Mouse (Mus musculus) intestine, embryonic 15.5 days (tissue): Measurements from ENCODE around the gene Zpbp2. TPM values are rescaled to one million over a fixed set of nuclear protein-coding genes. Genes with fewer than 3 reads are reported as not detected.

Experiments used
- ATAC-seq: fragments of 200-750 bp; cut with Nextera tagmentation; 2 replicates; pipeline ENCODE4 v1.8.0; 2017; ENCODE audit warnings: moderate TSS enrichment, moderate library complexity
- H3K27ac ChIP-seq: fragments of 300-500 bp; sonication (generic); 2 replicates; pipeline ENCODE4 v1.5.1; 2015; ENCODE audit warnings: mild to moderate bottlenecking, inconsistent platforms
- H3K27me3 ChIP-seq: fragments of 300-500 bp; sonication (generic); replicated peaks from 2 replicates; pipeline ENCODE4 v1.6.1; 2015; ENCODE audit warnings: inconsistent platforms
- H3K36me3 ChIP-seq: fragments of 300-500 bp; sonication (generic); 2 replicates; pipeline ENCODE4 v1.6.1; 2015; ENCODE audit warnings: inconsistent platforms
- H3K4me1 ChIP-seq: fragments of 300-500 bp; sonication (generic); replicated peaks from 2 replicates; pipeline ENCODE4 v1.6.1; 2015; ENCODE audit warnings: inconsistent platforms
- H3K4me2 ChIP-seq: fragments of 300-500 bp; sonication (generic); replicated peaks from 2 replicates; pipeline ENCODE4 v1.6.1; 2015; ENCODE audit warnings: mild to moderate bottlenecking, inconsistent platforms
- H3K4me3 ChIP-seq: fragments of 300-500 bp; sonication (generic); replicated peaks from 2 replicates; pipeline ENCODE4 v1.5.1; 2015; ENCODE audit warnings: inconsistent platforms
- H3K9ac ChIP-seq: fragments of 300-500 bp; sonication (generic); 2 replicates; pipeline ENCODE4 v1.6.1; 2015; ENCODE audit warnings: inconsistent platforms
- H3K9me3 ChIP-seq: fragments of 300-500 bp; sonication (generic); 2 replicates; pipeline ENCODE4 v1.6.1; 2016; ENCODE audit warnings: inconsistent platforms
- WGBS: fragments of 180-500 bp; shearing (Covaris S2); methylation state at CpG from one replicate; pipeline ENCODE4 v1.1.7; 2015; 5-methylcytosine and 5-hydroxymethylcytosine counted together
- polyA plus RNA-seq: library from polyadenylated mRNA; unstranded; fragments of >200 nt; fragmentation: Nextera tagmentation; extraction: Ambion mirVana; gene quantifications from 2 replicates; pipeline ENCODE4 v1.2.1, GENCODE M21; 2015

Zpbp2 gene
- 0.53 and 0.60 TPM in 2 replicates for polyA plus RNA-seq

- Histone ChIP-seq H3K4me3 (peak within 1 kb of the TSS; percentile 87), H3K9me3 (no peaks in the 10 kb centered on the region), H3K4me2 (peak within 1 kb of the TSS; percentile 87), H3K36me3 (no peaks in the 10 kb centered on the region), H3K4me1 (peaks cover 5% of the 10 kb centered on the region), H3K27ac (peak within 1 kb of the TSS; percentile 70), H3K9ac (peak within 1 kb of the TSS; percentile 66), H3K27me3 (peaks cover 24% of the 10 kb centered on the region)
- WGBS, result under 1% methylated on average over 51 of the region's 51 CpGs
- peak; percentile 99 for ATAC-seq
Measured at GRCm38 (mm10) chr11:98550975-98551828, at the start of gene Zpbp2. Zpbp2 (plus strand) TSS chr11:98551097.

GRCm38 (mm10) chr11:98504926-98505325, 46.0 kb upstream of the Zpbp2 start:
- Histone ChIP-seq H3K9me3 (no peaks in the 10 kb centered on the region), H3K36me3 (no peaks in the 10 kb centered on the region), H3K4me3 (no peak overlapping the region), H3K4me1 (no peaks in the 10 kb centered on the region), H3K27ac (no peak overlapping the region), H3K9ac (no peak overlapping the region), H3K27me3 (no peaks in the 10 kb centered on the region), H3K4me2 (no peak overlapping the region)
- WGBS, result 48% methylated on average over 3 of the region's 3 CpGs
- ATAC-seq, result no peak

DNA sequence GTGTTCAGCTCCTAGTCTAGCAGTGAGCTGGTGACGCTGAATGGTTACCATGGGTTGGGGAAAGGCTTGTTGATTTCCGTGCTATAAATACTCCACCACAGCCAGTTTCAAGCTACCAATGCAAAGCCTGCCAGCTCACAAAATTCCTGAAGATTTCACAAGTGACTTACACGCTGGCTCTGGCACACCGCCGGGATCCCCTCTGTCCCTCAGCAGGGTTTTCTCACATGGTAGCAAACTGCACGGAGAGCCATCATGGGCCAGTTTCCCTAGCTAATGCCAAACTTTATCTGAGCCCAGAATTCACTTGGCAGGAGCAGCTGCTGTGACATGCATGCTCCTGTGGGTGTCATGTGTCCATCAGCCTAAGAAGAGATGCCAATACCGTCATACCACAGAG, 41.5 kb upstream of the Zpbp2 start:
- ATAC-seq, result no peak

DNA sequence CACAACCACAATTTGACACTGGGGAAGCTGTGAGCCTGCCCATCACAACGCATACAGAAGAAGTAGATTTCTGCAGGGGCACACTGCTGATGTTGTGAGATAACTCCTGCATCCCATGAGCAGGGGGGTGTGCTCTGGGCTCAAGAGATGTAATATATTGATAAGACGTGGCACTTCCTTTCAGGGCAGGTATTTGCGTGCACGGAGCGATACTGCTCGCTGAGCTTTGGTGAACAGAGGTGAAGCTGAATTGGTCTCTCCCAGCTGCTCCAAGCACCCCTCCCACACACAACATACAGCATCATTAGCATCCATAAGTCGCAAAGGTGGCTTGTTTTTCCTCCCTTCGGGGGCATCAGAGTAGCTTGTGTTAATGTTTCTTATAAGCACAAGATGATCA, 40.8 kb upstream of the Zpbp2 start:
- Histone ChIP-seq H3K4me1 (no peaks in the 10 kb centered on the region), H3K4me2 (no peak overlapping the region), H3K27me3 (no peaks in the 10 kb centered on the region), H3K9ac (no peak overlapping the region), H3K4me3 (no peak overlapping the region), H3K27ac (no peak overlapping the region), H3K9me3 (no peaks in the 10 kb centered on the region), H3K36me3 (no peaks in the 10 kb centered on the region)
- no peak for ATAC-seq
- WGBS, result 76% methylated on average over 8 of the region's 8 CpGs

More for the DNA sequence above, 41.5 kb upstream of the Zpbp2 start:
- Histone ChIP-seq H3K9me3 (no peaks in the 10 kb centered on the region), H3K27me3 (no peaks in the 10 kb centered on the region), H3K9ac (no peak overlapping the region), H3K27ac (no peak overlapping the region), H3K4me2 (no peak overlapping the region), H3K4me3 (no peak overlapping the region), H3K4me1 (no peaks in the 10 kb centered on the region), H3K36me3 (no peaks in the 10 kb centered on the region)
- WGBS, result 75% methylated on average over 7 of the region's 7 CpGs

DNA sequence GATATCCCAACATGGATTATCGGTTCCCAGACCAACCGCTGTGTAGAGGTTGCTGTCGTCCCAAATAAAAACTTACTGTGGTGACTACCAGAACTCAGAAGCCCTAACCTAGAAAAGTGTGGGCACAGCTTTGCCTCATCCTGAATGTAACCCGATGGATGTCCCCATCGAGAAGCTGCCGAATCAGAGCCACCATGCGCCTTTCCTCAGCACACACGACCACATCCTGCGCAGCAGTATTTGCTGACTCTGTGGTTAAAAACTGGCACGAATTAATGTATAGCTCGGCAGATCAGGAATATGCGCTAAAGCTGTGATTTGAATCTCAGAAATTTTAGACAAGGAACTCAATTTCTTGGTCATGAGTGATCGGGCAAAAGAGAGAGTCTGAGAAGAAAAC, 38.0 kb upstream of the Zpbp2 start:
- WGBS, result 91% methylated on average over 13 of the region's 13 CpGs
- no peak overlapping the region for H3K27ac ChIP-seq
- no peaks in the 10 kb centered on the region for H3K9me3 ChIP-seq
- no peaks in the 10 kb centered on the region for H3K27me3 ChIP-seq
- H3K36me3 ChIP-seq, result no peaks in the 10 kb centered on the region
- H3K9ac ChIP-seq, result no peak overlapping the region
- no peak overlapping the region for H3K4me2 ChIP-seq
- no peak overlapping the region for H3K4me3 ChIP-seq
- ATAC-seq, result no peak
- no peaks in the 10 kb centered on the region for H3K4me1 ChIP-seq

- Histone ChIP-seq H3K4me1 (no peaks in the 10 kb centered on the region), H3K27me3 (no peaks in the 10 kb centered on the region), H3K9me3 (no peaks in the 10 kb centered on the region), H3K4me3 (no peak overlapping the region), H3K9ac (no peak overlapping the region), H3K27ac (no peak overlapping the region), H3K4me2 (no peak overlapping the region), H3K36me3 (no peaks in the 10 kb centered on the region)
- WGBS, result 84% methylated on average over 6 of the region's 6 CpGs
- no peak for ATAC-seq
Measured at GRCm38 (mm10) chr11:98513356-98513936, 37.5 kb upstream of the Zpbp2 start.

GRCm38 (mm10) chr11:98520468-98520867, 30.4 kb upstream of the Zpbp2 start:
- ATAC-seq, result no peak

DNA sequence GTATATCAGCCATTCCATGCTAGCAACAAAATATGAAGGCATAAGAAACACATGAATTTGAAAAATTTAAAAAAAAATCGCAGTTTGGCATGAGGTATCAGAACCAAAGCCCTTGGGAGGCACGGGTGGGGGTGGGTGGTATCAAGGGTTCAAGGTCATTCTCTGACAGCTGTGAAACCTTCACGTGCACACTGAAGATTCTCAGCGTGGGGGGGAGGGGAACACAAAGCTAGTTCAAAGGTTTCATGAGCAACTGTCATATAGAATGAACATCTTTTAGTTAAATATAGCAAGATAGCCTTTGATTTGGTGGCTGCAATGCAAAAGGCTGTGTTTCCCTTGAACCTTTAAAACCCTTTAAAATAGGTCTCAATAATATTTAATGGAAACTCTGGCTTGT, 25.8 kb upstream of the Zpbp2 start:
- Histone ChIP-seq H3K36me3 (no peaks in the 10 kb centered on the region), H3K27me3 (no peaks in the 10 kb centered on the region), H3K27ac (no peak overlapping the region), H3K4me3 (no peak overlapping the region), H3K4me1 (no peaks in the 10 kb centered on the region), H3K4me2 (no peak overlapping the region), H3K9me3 (no peaks in the 10 kb centered on the region), H3K9ac (no peak overlapping the region)
- ATAC-seq, result no peak
- WGBS, result 51% methylated on average over 4 of the region's 4 CpGs

More at GRCm38 (mm10) chr11:98520468-98520867, 30.4 kb upstream of the Zpbp2 start:
- H3K36me3 ChIP-seq, result no peaks in the 10 kb centered on the region
- H3K9me3 ChIP-seq, result no peaks in the 10 kb centered on the region
- H3K4me2 ChIP-seq, result no peak overlapping the region
- no peak overlapping the region for H3K9ac ChIP-seq
- H3K4me1 ChIP-seq, result no peaks in the 10 kb centered on the region
- H3K4me3 ChIP-seq, result no peak overlapping the region
- H3K27me3 ChIP-seq, result no peaks in the 10 kb centered on the region
- 16% methylated on average over 10 of the region's 10 CpGs for WGBS
- no peak overlapping the region for H3K27ac ChIP-seq

DNA sequence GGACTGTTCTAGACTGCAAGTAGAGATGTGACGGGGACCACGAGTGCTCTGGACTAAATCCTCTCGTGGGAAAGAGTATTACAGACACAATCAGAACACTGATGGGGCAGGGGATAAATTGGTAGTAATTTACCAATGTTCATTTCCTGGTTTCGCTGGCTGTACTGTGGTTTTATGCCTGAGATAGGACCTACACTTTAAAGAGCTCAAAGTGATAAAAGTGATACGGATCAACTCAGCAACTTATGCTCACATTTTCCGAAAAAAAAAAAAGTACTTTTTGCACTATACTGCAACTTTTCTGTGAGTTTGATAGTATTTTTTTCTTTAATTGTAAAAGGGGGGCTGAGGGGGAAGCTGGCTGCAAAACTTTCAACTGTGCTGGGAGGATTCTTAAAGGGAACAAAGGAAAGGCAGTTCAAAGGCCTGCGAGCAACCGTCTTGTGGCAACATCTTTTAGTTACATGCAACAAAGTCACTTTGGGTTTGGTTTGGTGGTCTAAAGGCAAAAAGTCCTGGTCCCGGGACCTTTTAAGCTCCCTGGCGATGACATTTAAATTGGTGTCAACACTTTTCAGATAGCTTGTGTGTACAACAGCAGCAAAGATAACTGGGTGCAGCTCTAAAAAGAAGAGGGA, 24.0 kb upstream of the Zpbp2 start:
- no peak overlapping the region for H3K4me3 ChIP-seq
- 78% methylated on average over 10 of the region's 10 CpGs for WGBS
- no peaks in the 10 kb centered on the region for H3K27me3 ChIP-seq
- no peak for ATAC-seq
- H3K36me3 ChIP-seq, result no peaks in the 10 kb centered on the region
- H3K9me3 ChIP-seq, result no peaks in the 10 kb centered on the region
- no peak overlapping the region for H3K9ac ChIP-seq
- H3K4me2 ChIP-seq, result no peak overlapping the region
- no peak overlapping the region for H3K27ac ChIP-seq
- H3K4me1 ChIP-seq, result no peaks in the 10 kb centered on the region

DNA sequence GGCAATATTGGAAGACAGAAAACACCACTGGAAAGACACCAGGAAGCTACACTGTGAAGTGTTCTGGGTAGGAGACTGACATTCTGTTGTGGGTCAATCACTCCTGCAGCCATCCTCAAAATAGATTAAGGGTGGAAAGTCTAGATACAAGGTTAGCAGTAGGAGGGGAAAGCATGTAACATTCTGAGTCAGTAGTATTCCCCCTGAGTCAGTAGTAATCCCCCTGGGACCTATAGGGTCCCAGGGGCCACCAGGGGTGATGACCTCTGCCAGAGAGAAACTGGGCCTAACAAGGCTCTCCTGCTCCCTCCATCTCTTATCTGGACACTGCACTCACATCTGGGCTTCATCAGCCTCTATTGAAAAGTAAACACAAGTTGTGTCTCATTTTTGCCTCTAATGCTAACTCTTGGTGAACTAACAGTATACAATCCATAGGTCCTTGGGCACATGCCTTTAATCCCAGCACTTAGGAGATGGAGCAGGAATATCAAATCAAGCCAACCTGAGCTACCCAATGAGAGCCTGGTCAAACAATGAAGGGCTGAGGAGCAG, 13.3 kb upstream of the Zpbp2 start:
- no peak overlapping the region for H3K4me2 ChIP-seq
- no peak overlapping the region for H3K9ac ChIP-seq
- H3K4me3 ChIP-seq, result no peak overlapping the region
- no peaks in the 10 kb centered on the region for H3K4me1 ChIP-seq
- no peaks in the 10 kb centered on the region for H3K36me3 ChIP-seq
- no peak for ATAC-seq
- H3K9me3 ChIP-seq, result no peaks in the 10 kb centered on the region
- no peak overlapping the region for H3K27ac ChIP-seq
- 0 out of 2 replicates have a peak, but pooled peaks cover 10% of the 10 kb centered on the region for H3K27me3 ChIP-seq

DNA sequence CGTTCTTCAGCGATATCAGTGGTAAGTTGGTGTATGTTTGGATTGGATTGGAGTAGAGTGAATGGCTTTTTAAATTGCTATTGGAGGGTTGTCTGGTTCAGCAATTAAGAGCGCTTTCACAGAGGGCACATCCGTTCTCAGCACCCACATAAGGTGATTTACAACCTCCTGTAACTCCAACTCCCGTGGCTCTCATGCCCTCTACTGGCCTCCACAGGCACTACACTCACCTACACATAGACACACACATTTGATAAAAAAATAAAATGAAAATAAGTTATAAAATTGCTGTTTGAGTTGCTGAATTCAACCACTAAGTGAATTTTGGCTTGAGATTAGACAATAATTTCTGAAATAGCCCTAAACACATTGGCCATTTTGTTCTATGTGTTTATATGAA, 10.6 kb upstream of the Zpbp2 start:
- H3K4me1 ChIP-seq, result peaks cover 1% of the 10 kb centered on the region; the same call in 1 of the 2 replicates
- no peak overlapping the region for H3K4me2 ChIP-seq
- no peaks in the 10 kb centered on the region for H3K9me3 ChIP-seq
- no peak for ATAC-seq
- no peak overlapping the region for H3K9ac ChIP-seq
- 74% methylated on average over 5 of the region's 5 CpGs for WGBS
- no peak overlapping the region for H3K27ac ChIP-seq
- no peak overlapping the region for H3K4me3 ChIP-seq
- H3K27me3 ChIP-seq, result peaks cover 15% of the 10 kb centered on the region
- H3K36me3 ChIP-seq, result no peaks in the 10 kb centered on the region

DNA sequence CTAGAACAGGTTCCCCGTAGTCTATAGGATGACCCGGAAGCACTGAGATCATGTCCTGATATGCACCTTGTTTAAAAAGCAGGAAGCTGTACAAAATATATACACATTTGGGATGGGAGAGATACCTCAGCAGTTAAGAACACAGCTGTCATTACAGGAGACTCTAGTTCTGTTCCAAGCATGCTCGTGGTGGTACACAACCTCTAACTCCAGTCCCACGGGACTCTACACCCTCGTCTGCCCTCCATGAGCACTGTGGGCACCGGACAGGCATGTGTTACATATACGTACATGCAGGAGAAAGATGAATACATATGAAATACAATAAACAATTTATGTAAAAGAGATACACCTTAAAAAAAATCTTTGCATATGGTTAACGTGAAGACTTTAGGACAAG, 8.3 kb upstream of the Zpbp2 start:
- Histone ChIP-seq H3K9ac (no peak overlapping the region), H3K27me3 (peaks cover 37% of the 10 kb centered on the region), H3K27ac (no peak overlapping the region), H3K9me3 (no peaks in the 10 kb centered on the region), H3K4me2 (no peak overlapping the region), H3K4me3 (no peak overlapping the region), H3K4me1 (peaks cover 10% of the 10 kb centered on the region), H3K36me3 (no peaks in the 10 kb centered on the region)
- no peak for ATAC-seq
- WGBS, result 68% methylated on average over 8 of the region's 8 CpGs
